Mouse (Mus musculus) lung, postnatal 36 days (tissue): ENCODE data around the gene Ube2z.

Experiments
- DNase-seq: peaks from one replicate; pipeline ENCODE4 v3.0.0; 2022; ENCODE audit warnings: mixed read lengths

The Ube2z gene

GRCm38 (mm10) chr11:96005403-96006271, 59.6 kb downstream of the Ube2z start, which contains the start of gene Igf2bp1:
Igf2bp1 (minus strand) TSS chr11:96005940.
- no peak for DNase-seq

GRCm38 (mm10) chr11:96004793-96005402, 60.3 kb downstream of the Ube2z start:
- no peak for DNase-seq

DNA sequence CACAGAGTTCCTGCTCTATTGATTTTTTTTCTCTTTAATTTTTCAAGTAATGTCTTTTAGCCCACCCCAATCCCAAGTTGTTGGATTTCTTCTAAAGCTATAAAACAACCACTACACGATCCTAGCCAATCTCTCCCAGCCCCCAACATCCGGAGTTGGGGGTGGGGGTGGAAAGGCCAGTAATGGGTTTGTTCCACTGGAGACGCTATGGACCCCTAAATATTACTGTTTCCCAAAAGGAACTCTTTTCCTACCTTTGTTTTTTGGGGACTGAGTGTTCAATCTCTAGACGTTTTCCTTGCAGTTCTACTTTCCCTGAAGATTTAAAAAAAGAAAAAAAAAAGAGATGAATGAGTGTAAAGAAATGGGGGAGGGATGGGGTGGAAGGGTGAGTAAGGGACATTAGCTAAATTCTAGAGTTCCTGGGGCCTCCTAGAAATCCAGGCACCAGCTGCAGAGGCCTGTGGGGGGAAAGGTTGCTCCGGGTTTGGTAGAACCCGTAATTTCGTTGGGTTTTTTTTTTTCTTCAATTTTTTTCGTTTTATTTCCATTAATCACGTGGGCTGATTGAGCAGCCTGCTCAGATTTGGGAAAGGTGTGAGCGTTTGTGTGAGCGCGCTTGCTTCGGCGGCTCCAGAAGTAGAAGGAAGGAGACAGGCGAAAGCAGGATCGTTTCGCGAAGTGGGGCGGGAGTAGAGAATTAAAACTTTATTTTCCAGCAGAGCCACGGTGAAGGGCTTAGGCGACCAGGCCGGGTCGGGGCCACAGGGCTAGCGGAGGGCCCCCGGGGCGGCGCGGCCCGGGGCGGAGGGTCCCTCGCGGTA, 61.0 kb downstream of the Ube2z start:
- DNase-seq = no peak

GRCm38 (mm10) chr11:96003100-96003900, 61.9 kb downstream of the Ube2z start:
- DNase-seq = no peak
